Mouse (Mus musculus) gastrocnemius, postnatal 10 days (tissue): Measurements from ENCODE around the gene Exoc5. TPM values are rescaled to one million over a fixed set of nuclear protein-coding genes. Genes with fewer than 3 reads are reported as not detected.

ENCODE experiments used
- DNase-seq: peaks from one replicate; pipeline ENCODE4 v3.0.0; 2021; ENCODE audit warnings: mixed read lengths
- total RNA-seq, 2 experiments: library from RNA; stranded (reverse); gene quantifications; 2 replicates each; pipeline ENCODE4 v1.2.3; 2021

Exoc5 gene
- total RNA-seq, 2 experiments from 2014 or later, result 22.3 to 28.0 TPM

DNA sequence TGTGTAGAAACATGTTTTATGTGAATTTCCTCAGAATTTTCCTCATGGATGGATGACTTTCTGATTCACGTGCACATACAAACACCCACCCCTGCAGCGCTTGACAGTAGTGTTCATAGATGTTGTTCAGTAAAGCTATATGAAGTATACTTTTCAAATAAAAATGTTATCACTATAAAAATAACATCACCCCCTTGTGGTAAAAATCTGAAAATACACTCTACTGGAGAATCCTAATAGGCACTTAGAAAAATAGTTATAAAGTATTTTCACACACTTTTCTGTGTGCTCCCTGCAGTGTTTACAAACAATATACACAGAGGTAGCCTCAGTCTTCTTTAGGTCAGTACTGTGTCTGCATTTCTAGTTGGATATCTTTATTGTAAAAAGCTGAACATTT, 58.5 kb downstream of the Exoc5 start:
- no peak for DNase-seq

DNA sequence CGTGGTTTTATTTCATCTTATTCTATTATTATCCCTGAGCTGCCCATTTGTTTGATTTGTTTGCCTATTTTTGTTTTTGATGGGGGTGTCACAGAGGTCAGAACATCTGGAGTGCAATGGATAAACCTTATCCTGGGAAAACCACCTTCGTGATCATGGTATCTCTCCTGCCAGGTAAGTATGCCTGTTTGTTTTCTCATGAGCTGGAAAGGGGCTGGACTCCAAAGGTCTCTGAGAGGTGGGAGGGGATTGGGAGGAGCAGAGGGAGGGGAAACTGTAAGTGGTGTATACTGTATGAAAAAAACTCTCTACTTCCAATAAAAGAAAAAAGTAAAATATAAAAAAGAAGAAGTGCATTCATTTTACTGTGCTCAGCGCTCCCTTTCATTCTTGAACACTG, 64.8 kb downstream of the Exoc5 start:
- no peak for DNase-seq

DNA sequence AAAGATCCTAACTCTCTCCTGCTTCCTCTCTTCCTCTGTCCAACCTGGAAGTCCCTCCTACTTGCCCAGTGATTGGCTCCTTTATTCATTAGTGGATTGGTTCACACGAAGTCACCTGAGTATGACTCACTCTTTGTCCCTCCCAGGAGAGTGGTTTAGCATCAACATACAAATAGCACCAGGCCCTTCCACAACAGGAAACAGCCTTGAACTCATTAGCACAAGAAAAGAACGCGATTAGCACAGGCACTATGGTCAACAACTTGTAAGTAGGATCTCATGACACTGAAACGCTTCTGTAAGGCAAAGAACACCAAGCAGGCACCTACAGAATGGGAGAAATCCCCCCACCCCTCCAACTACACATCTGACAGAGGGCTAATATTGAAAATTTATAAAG, 67.7 kb downstream of the Exoc5 start:
- DNase-seq, result no peak

DNA sequence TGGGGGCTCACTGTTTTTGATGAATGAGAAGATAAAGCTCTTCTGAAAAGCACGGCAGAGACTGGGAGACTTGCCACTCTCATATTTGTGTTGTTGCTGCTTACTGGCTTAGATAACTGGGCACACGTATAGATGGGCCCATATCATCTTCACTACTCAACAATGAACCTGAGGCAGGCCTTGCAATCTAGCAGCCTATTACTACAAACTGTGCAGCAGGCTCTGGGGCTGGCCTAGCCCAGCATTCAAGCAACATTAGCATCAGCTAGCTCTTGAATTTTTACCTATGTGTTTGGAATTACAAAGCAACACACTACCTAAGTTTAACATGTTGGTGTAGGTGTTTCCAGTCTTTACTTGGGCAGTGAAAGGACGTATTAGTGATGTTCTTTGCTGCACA, 72.6 kb downstream of the Exoc5 start:
- no peak for DNase-seq

DNA sequence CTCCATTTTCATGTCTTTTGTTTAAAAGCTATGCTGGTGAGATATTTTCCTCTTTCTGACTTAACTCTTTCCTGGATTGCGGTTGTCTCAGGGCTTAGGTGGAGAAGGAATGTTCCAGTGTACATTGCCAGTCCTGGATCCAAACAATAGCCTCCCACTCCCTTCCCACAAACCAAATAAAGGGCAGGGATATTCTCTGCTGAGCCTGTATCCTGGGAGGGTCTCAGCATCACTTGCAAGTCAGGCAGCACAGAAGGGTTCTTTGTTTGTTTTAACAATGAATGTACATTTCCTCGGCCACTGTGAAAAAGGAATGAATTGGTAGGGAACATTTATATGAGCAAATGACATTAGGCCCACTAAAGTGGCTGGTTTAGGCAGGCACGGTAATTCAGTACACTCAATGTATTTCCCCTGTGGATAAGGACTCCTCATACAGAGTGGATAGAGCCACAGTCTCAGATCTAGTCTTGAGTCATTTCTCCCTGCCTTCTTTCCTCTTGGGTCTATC, 74.3 kb downstream of the Exoc5 start:
- no peak for DNase-seq

DNA sequence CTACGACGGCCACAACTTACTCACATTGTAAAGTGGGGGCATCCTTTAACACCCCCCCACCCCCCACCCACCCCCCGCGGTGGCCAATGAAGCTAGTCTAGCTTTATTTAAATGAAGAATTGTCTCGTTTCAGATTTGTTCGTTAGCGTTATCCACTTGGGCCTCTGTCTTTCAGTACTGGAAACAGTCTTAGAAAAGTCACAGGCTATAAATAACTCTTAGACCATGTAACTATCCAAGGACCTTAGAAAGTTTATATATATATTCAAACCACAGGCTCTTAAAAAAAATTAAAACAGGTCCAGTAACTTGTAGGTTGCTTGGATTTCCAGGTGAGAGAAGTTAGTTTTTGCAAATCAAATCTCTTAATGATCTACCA, 75.3 kb downstream of the Exoc5 start:
- no peak for DNase-seq

DNA sequence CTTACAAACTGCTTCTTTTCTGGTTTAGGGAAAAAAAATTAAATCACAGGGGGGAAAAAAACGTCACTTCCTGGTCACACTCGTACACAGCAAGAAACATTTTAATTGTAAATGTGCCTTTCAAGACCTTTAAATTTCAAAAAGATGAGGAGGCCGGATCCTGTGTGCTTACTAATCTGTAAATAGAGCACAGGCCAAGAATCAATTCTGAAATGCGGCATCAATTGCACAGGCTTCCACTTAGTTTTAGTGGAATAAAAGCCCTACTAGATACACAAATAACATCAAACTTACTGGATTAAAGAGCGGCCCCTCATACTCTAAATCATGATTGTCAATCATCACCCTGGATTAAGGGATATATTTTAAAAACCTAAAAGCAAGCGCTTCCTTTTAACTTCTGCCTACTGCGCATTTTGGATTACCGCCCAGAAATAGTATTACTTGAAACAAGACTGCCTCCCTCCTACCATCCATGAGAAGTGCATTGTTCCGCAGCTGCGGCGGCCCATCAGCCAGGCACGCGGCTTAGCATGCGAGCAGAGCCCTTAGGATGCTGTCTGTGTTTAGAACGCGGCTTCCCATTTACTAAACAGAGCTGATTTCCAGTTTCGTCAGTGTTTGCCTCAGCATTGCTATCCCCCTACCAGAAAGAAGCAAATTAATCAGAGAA, 75.8 kb downstream of the Exoc5 start:
- DNase-seq, result peak; percentile 53

DNA sequence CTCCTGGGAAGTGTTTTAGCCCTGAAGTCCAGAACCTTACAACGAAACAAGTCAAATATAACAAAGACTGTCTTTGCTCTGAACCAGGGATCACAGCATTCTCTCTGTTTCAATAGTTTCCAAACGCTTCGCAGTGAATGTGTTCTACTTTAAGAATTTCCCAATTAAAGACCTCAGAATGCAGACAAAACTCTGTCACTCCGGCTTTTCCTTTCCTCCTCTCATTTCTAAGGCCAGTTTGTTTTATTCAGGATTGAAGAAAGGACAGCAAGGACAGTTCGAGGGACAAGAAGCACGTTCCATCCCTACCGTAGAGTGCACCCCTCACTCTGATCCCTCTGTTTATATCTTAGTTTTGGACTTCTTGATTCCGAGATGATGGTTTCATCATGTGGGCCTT, 76.6 kb downstream of the Exoc5 start:
- no peak for DNase-seq

DNA sequence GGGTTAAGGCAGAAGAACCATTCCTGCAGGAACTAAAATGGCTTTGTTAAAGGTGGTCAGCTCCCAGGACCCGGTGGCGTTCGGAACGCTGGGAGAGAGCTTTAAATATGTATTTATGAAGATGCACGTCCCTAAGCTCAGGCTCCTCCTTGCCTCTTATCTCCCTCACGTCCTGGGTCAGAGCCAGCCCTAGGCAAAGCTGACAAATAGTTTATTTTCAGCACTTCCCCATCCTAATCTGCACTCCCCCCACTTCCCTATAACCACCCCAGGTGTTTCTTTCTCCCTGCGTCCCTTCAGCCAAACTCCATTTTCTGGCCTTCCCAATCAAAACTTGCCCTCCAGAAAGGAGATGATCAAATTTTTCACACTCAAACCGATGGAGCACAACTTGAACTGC, 80.2 kb downstream of the Exoc5 start:
- no peak for DNase-seq

DNA sequence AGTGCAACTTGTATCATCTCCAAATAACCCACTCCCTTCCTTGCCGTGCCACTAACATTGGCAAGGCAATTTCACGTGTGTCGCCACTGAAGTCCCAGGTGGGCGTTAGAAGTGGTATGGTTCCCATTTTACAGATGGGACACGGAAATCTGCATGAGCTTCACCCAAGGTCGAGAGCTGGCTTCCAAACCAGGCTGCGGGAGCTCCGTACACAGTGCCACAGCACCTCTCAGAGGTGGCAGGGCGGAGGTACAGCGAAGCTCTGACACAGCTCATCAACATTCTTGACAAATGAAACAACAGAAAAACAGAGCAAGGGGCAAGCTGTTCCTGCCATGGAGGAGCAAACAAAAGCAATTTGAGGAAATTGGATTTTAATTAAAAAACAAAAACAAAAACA, 80.8 kb downstream of the Exoc5 start:
- no peak for DNase-seq

DNA sequence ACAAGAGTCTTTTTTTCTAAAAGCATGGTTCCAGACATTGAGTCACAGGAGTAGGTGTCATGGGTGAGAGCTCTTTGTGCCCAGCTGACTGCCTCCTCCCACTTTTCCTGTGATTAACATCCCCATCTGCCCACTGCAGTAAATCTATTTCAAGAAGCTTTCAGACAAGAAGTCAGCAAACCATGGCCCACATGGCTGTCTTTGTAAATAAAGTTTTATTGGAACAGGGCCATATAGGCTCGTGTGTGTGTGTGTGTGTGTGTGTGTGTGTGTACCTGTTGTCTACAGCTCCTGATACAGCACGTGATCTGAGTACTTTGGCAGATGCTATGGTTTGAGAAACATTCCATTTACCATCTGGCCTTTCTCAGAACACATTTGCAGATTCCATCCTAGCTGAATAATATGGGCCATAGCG, 87.5 kb downstream of the Exoc5 start:
- no peak for DNase-seq

DNA sequence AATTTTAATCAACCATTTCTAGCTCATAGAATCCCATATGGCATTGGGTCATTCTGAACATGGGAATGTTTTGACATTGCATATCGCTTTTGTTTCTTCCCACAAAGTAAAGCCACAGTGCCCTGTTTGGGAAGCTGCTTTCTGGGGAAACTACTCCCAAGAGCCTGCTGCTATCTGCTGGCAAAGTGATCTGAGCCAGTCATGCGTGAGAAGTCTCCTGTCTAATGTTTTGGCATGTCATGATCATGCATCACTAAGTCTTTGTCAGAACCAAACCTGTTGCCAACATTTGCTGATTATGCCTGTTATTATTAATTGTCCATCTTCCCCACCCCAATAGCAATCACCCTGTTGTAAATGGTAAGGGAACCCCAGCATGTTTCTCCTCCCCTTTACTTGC, 94.9 kb downstream of the Exoc5 start:
- DNase-seq, result no peak

DNA sequence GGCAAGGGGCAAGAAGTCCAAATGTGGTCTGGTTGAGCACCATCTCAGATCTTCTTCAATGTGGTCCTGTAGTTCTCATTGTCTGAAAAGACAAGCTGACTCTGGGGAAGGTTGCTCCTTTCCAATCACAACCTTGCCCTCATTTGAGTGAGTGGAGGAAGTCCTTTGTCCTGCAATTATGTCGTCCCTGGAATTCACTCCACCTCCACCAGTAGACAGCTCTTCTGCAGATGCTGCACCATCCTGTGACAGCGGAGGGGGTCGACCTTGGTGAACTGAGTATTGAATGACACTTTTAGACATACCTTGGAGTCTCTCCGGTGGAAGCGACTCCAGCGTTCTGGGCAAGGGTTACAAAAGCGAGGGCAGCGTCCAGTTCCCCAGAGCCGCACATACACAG, 97.8 kb downstream of the Exoc5 start:
- DNase-seq, result no peak

Other genes starting within 250 kb of the Exoc5 start
- gene Ap5m1, start 556 bp downstream of the Exoc5 start, total RNA-seq, result 10 to 100 TPM in 1 of 2 experiments, 1 to 10 TPM in 1; 9.3 to 10.8 TPM
- gene Naa30, start 105.6 kb upstream of the Exoc5 start, total RNA-seq, result 10 to 100 TPM; 20.9 to 24.9 TPM
- gene ccdc198, start 178.8 kb upstream of the Exoc5 start, total RNA-seq, result not detected